Mouse (Mus musculus): ENCODE data around the gene Tfam. TPM values are rescaled to one million over a fixed set of nuclear protein-coding genes. Genes with fewer than 3 reads are reported as not detected.

The Tfam gene
- 10 to 100 TPM; 34.0 to 41.1 TPM for total RNA-seq (2021)
- long read RNA-seq, experiment 1, full-length matches to known transcripts, result 11 of 12 reads
- long read RNA-seq, experiment 1, partial matches to known transcripts, result 0 of 12 reads
- long read RNA-seq, experiment 1, other reads (novel, unspliced or antisense), result 1 of 12 reads
- long read RNA-seq, experiment 2, full-length matches to known transcripts, result 16 of 16 reads
- long read RNA-seq, experiment 2, partial matches to known transcripts, result 0 of 16 reads
- long read RNA-seq, experiment 2, other reads (novel, unspliced or antisense), result 0 of 16 reads

- intact Hi-C loops (cut with DNase I), result no loop called here
- peak within 1 kb of the TSS; percentile 88 for H3K4me3 ChIP-seq
- DNase-seq (ENCODE audit: extremely low spot score in 1 of 2, low spot score in 2 of 2), result no peak
- H3K27ac ChIP-seq, result peak within 1 kb of the TSS; percentile 84
- no peak for TF ChIP-seq CTCF (IDR thresholded peaks at IDR 0.05)
These were observed at the start of gene Tfam for GRCm38 (mm10) chr10:71238240-71238554. Gene Tfam, minus strand, starts transcription at chr10:71238280.

- intact Hi-C loops (cut with DNase I), result no loop called here
- TF ChIP-seq CTCF (IDR thresholded peaks at IDR 0.05), result peak; percentile 41
- Histone ChIP-seq H3K27ac (peak within 1 kb of the TSS; percentile 90), H3K4me3 (peak within 1 kb of the TSS; percentile 76)
- DNase-seq (ENCODE audit: extremely low spot score in 1 of 2, low spot score in 2 of 2), result peak; percentile 92 to 94
These were observed 47.1 kb upstream of the Tfam start, which contains the start of gene Ube2d1 for GRCm38 (mm10) chr10:71285126-71285580. Gene Ube2d1, minus strand, starts transcription at chr10:71285262.

GRCm38 (mm10) chr10:71284511-71285125, 46.5 kb upstream of the Tfam start:
- peak overlapping the region; percentile 76 for H3K4me3 ChIP-seq
- DNase-seq (ENCODE audit: extremely low spot score in 1 of 2, low spot score in 2 of 2), result no peak
- H3K27ac ChIP-seq, result peak overlapping the region; percentile 90
- TF ChIP-seq CTCF (IDR thresholded peaks at IDR 0.05), result no peak
- intact Hi-C loops (cut with DNase I), result no loop called here

GRCm38 (mm10) chr10:71284131-71284510, 46.0 kb upstream of the Tfam start:
- DNase-seq (ENCODE audit: extremely low spot score in 1 of 2, low spot score in 2 of 2), result no peak
- H3K27ac ChIP-seq, result peak overlapping the region; percentile 90
- intact Hi-C loops (cut with DNase I), result no loop called here
- no peak for TF ChIP-seq CTCF (IDR thresholded peaks at IDR 0.05)
- H3K4me3 ChIP-seq, result peak overlapping the region; percentile 76

GRCm38 (mm10) chr10:71273008-71273739, 35.1 kb upstream of the Tfam start:
- TF ChIP-seq CTCF (IDR thresholded peaks at IDR 0.05), result no peak
- Histone ChIP-seq H3K4me3 (no peak overlapping the region), H3K27ac (peak overlapping the region; percentile 70)
- intact Hi-C loops (cut with DNase I), result no loop called here
- no peak for DNase-seq (ENCODE audit: extremely low spot score in 1 of 2, low spot score in 2 of 2)

- H3K4me3 ChIP-seq, result no peak overlapping the region
- intact Hi-C loops (cut with DNase I), result no loop called here
- no peak for DNase-seq (ENCODE audit: extremely low spot score in 1 of 2, low spot score in 2 of 2)
These were observed 29.9 kb upstream of the Tfam start for GRCm38 (mm10) chr10:71267973-71268372.

GRCm38 (mm10) chr10:71267511-71267910, 29.4 kb upstream of the Tfam start:
- no peak overlapping the region; the same call in 1 of the 2 replicates for H3K27ac ChIP-seq
- intact Hi-C loops (cut with DNase I), result no loop called here
- TF ChIP-seq CTCF (IDR thresholded peaks at IDR 0.05), result no peak
- no peak overlapping the region for H3K4me3 ChIP-seq
- DNase-seq (ENCODE audit: extremely low spot score in 1 of 2, low spot score in 2 of 2), result peak in 1 of 2 experiments; percentile 32

More at GRCm38 (mm10) chr10:71267973-71268372, 29.9 kb upstream of the Tfam start:
- no peak overlapping the region; the same call in 1 of the 2 replicates for H3K27ac ChIP-seq
- no peak for TF ChIP-seq CTCF (IDR thresholded peaks at IDR 0.05)

- DNase-seq (ENCODE audit: extremely low spot score in 1 of 2, low spot score in 2 of 2), result no peak
- no peak for TF ChIP-seq CTCF (IDR thresholded peaks at IDR 0.05)
These were observed 27.0 kb upstream of the Tfam start for GRCm38 (mm10) chr10:71265067-71265466.

GRCm38 (mm10) chr10:71261637-71262036, 23.6 kb upstream of the Tfam start:
- no peak for TF ChIP-seq CTCF (IDR thresholded peaks at IDR 0.05)
- H3K4me3 ChIP-seq, result no peak overlapping the region
- intact Hi-C loops (cut with DNase I), result no loop called here
- H3K27ac ChIP-seq, result no peak overlapping the region
- DNase-seq (ENCODE audit: extremely low spot score in 1 of 2, low spot score in 2 of 2), result no peak

More at GRCm38 (mm10) chr10:71265067-71265466, 27.0 kb upstream of the Tfam start:
- H3K4me3 ChIP-seq, result no peak overlapping the region
- intact Hi-C loops (cut with DNase I), result no loop called here
- H3K27ac ChIP-seq, result no peak overlapping the region

GRCm38 (mm10) chr10:71258943-71259342, 20.9 kb upstream of the Tfam start:
- intact Hi-C loops (cut with DNase I), result no loop called here

GRCm38 (mm10) chr10:71258516-71258915, 20.4 kb upstream of the Tfam start:
- no peak overlapping the region for H3K4me3 ChIP-seq
- DNase-seq (ENCODE audit: extremely low spot score in 1 of 2, low spot score in 2 of 2), result no peak
- intact Hi-C loops (cut with DNase I), result no loop called here
- H3K27ac ChIP-seq, result no peak overlapping the region
- TF ChIP-seq CTCF (IDR thresholded peaks at IDR 0.05), result no peak

More at GRCm38 (mm10) chr10:71258943-71259342, 20.9 kb upstream of the Tfam start:
- H3K27ac ChIP-seq, result no peak overlapping the region
- DNase-seq (ENCODE audit: extremely low spot score in 1 of 2, low spot score in 2 of 2), result no peak
- H3K4me3 ChIP-seq, result no peak overlapping the region
- TF ChIP-seq CTCF (IDR thresholded peaks at IDR 0.05), result no peak

GRCm38 (mm10) chr10:71253147-71253546, 15.1 kb upstream of the Tfam start:
- Histone ChIP-seq H3K27ac (no peak overlapping the region), H3K4me3 (no peak overlapping the region)
- DNase-seq (ENCODE audit: extremely low spot score in 1 of 2, low spot score in 2 of 2), result no peak
- intact Hi-C loops (cut with DNase I), result no loop called here
- TF ChIP-seq CTCF (IDR thresholded peaks at IDR 0.05), result no peak

All from left cerebral cortex, adult 2 months (tissue).